Mouse (Mus musculus) MEL (cell line): ENCODE measurements around the gene Kctd17.

Source experiments
- CTCF ChIP-seq, 3 experiments: IDR thresholded peaks in 2 of 3; conservative IDR thresholded peaks in 1 of 3; 2 replicates each; pipeline ENCODE4 v1.5.1; 2011 to 2012; ENCODE audit warnings: low read length in 3 of 3, low read depth in 2 of 3, mild to moderate bottlenecking in 2 of 3, improper control_type of control experiment in 1 of 3, inconsistent platforms in 1 of 3, mixed read lengths in 1 of 3, moderate library complexity in 1 of 3; ENCODE audit not compliant: control insufficient read depth in 1 of 3, insufficient read depth in 1 of 3, poor library complexity in 1 of 3, severe bottlenecking in 1 of 3
- GABPA ChIP-seq: IDR thresholded peaks from 2 replicates; pipeline ENCODE4 v1.6.1; 2012; ENCODE audit warnings: low read depth, mild to moderate bottlenecking, inconsistent platforms, low read length, improper control_type of control experiment, moderate library complexity
- MAX ChIP-seq: IDR thresholded peaks from 2 replicates; pipeline ENCODE4 v1.6.1; 2011; ENCODE audit warnings: low read length, improper control_type of control experiment
- MAZ ChIP-seq: IDR thresholded peaks from 2 replicates; pipeline ENCODE4 v1.6.1; 2012; ENCODE audit warnings: low read depth, mild to moderate bottlenecking, inconsistent platforms, low read length, improper control_type of control experiment
- NELFE ChIP-seq: IDR thresholded peaks from 2 replicates; pipeline ENCODE4 v1.6.1; 2011; ENCODE audit warnings: low read depth, low read length, improper control_type of control experiment
- TAL1 ChIP-seq: IDR thresholded peaks from 2 replicates; pipeline ENCODE4 v1.6.1; 2012; ENCODE audit warnings: mild to moderate bottlenecking, inconsistent platforms, low read length, moderate library complexity, mixed read lengths
- TCF12 ChIP-seq: IDR thresholded peaks from 2 replicates; pipeline ENCODE4 v1.6.1; 2014; ENCODE audit warnings: low read depth, mild to moderate bottlenecking, inconsistent platforms, low read length, improper control_type of control experiment, moderate library complexity
- USF2 ChIP-seq, 2 experiments: IDR thresholded peaks; 2 replicates each; pipeline ENCODE4 v1.6.1; 2011 to 2012; ENCODE audit warnings: improper control_type of control experiment in 2 of 2, low read length in 2 of 2, borderline replicate concordance in 1 of 2, inconsistent platforms in 1 of 2, low read depth in 1 of 2, mild to moderate bottlenecking in 1 of 2; ENCODE audit not compliant: insufficient read depth in 1 of 2

GRCm38 (mm10) chr15:78483311-78483710 is 54.9 kb downstream of the Kctd17 start:
- TF ChIP-seq MAZ (no peak), TCF12 (no peak), CTCF (IDR thresholded peaks at IDR 0.05 in 2 of 3, conservative IDR thresholded peaks at IDR 0.05 in 1 of 3; ENCODE audit: control insufficient read depth in 1 of 3, insufficient read depth in 1 of 3, low read depth in 2 of 3, low read length in 3 of 3, poor library complexity in 1 of 3, severe bottlenecking in 1 of 3) (no peak), MAX (no peak), GABPA (no peak), TAL1 (no peak), USF2 (IDR thresholded peaks at IDR 0.05; ENCODE audit: borderline replicate concordance in 1 of 2, insufficient read depth in 1 of 2, low read depth in 1 of 2, low read length in 2 of 2) (no peak), NELFE (no peak)
